11 mouse cellular contexts compared by ENCODE assay signal in the genomic region with DNA sequence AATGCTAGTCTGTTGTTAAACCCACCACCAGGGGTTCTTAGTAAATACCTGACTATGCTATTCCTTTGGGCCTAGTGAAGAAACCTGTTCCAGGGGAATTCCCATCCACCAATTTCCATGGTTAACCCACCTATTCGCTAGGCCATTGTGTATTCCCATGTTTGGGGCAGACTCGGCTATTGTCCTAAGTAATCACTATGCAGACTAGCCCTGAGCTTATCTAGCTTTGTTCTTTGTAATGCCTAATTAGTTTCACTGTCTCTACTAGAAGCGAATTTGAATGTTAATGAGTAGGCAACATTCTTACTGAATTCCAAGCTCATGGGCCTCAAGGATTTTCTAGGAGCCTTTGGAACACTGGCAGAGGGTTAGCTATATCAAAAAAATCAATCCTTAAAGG. TPM values are rescaled to one million over a fixed set of nuclear protein-coding genes. Genes with fewer than 3 reads are reported as not detected.
"Had no signal": no experiment of that assay in that cellular context is flagged by ENCODE, and none has a peak within 500 bp of the region (broad histone marks: within the 10 kb centered on the region; RNA-seq: fewer than 3 reads in every experiment).

No protein-coding gene starts in this region.

RNA-seq across cellular contexts. Expression of a gene that starts 1.3 kb away (rescaled TPM):
- total RNA-seq: left cerebral cortex, postnatal 10 days; left cerebral cortex, postnatal 14 days; left cerebral cortex, postnatal 25 days; left cerebral cortex, postnatal 4 days; liver, adult 2 months; megakaryocyte progenitor cell, adult 5-6 weeks; megakaryocyte, adult 5-6 weeks; megakaryocyte-erythroid progenitor cell, adult 5-6 weeks; midbrain, postnatal 0 days; monocyte, adult 5-6 weeks had no signal

RNA-seq across cellular contexts. Expression of a gene that starts 37.1 kb away (rescaled TPM):
- total RNA-seq: left cerebral cortex, postnatal 10 days; left cerebral cortex, postnatal 14 days; left cerebral cortex, postnatal 25 days; left cerebral cortex, postnatal 36 days; left cerebral cortex, postnatal 4 days; liver, adult 2 months; megakaryocyte progenitor cell, adult 5-6 weeks; megakaryocyte, adult 5-6 weeks; megakaryocyte-erythroid progenitor cell, adult 5-6 weeks; midbrain, postnatal 0 days; monocyte, adult 5-6 weeks had no signal
